Mouse (Mus musculus): Measurements from ENCODE around the gene Spo11. TPM values are rescaled to one million over a fixed set of nuclear protein-coding genes. Genes with fewer than 3 reads are reported as not detected.

Spo11 gene
- polyA plus RNA-seq (2012; rRNA removed; ENCODE audit: low replicate concordance): 0.14 and 0.49 TPM in 2 replicates

DNA sequence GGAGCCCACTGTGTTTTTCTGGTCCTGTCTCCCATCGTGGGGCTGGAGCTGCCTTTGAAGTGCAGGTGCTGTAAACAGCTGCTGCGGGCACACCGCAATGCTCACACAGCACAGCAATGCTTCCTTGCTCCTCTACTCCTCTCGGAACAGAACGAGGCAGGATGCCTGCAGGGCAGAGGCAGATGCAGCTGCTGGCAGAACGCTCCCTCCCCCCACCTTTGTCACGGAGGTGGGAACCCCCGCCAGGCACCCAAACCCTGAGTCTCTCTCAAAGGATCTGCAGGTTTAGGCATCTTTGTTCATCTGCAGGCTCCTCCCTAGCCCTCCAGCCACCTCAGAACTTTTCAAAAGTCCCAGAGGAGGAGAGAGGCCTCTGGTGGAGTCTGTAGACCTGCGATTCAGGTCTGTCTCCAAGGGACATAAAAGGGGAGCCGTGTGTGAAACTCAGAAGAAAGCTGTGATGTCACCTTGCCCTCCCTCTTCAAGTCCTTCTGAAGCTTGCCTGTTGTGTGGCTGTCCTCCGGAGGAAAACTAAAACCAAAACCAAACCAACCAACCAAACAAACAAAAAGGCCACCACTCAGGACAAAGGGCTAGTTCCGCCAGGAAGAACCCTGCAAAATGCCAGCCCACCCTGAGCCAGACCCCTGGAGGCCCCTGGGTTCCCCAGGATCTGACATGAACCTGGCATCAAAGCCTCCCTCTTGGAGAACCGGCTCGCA, at the start of gene Spo11:
Gene Spo11 (plus strand): TSS at position 292 of the 722 bp plus-strand sequence.

GRCm38 (mm10) chr2:172940003-172940798, 37.3 kb upstream of the Spo11 start, which contains the start of gene Bmp7:
Gene Bmp7, minus strand, starts transcription at chr2:172940321.

DNA sequence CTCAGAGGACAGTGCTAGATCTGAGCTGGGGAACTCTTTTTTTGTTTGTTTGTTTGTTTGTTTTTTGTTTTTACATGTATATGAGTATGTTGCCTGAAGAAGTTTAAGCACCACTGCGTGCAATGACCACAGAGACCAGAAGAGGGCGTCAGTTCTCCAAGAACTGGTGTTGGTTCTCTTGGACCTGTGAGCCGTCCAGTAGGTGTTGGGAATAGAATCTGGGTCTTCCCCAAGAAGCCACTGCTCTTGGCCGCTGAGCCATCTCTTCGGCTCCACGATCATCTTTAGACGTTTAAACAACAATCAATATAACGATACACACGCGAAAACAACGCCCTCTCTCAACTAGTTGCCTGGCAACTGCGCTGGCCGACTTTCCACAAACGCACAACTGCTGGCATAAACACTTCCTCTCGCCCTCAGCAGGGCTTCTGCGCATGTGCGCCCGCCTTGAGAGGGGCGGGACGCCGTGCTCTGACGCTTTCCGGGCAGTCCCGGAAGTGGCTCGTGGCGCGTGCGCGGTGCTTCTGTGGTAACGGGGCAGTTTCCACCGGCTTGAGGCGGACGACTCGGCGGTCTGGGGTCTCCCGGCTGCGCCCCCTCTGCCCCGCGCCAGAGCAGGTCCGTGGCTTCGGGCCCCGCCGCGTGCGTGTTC, 22.3 kb downstream of the Spo11 start, which contains the start of gene Rae1:
Gene Rae1 (plus strand): TSS at position 488 of the 655 bp plus-strand sequence.

GRCm38 (mm10) chr2:173020430-173020829, 42.9 kb downstream of the Spo11 start, which contains the start of gene Rbm38:
Gene Rbm38, plus strand, starts transcription at chr2:173020498.

Other genes with a start within 250 kb of the Spo11 start
- gene Bmp7, start 37.4 kb upstream of the Spo11 start, polyA plus RNA-seq (2012; rRNA removed; ENCODE audit: low replicate concordance): 0.62 and 51.7 TPM in 2 replicates
- gene Rae1, start 22.4 kb downstream of the Spo11 start, polyA plus RNA-seq (2012; rRNA removed; ENCODE audit: low replicate concordance): 57.3 and 88.3 TPM in 2 replicates
- gene Rbm38, start 42.8 kb downstream of the Spo11 start, polyA plus RNA-seq (2012; rRNA removed; ENCODE audit: low replicate concordance): 56.5 and 105 TPM in 2 replicates
- 0.21 and 0.34 TPM in 2 replicates for gene Ctcfl, start 141.8 kb downstream of the Spo11 start, polyA plus RNA-seq (2012; rRNA removed; ENCODE audit: low replicate concordance)
- 109 and 408 TPM in 2 replicates for gene Pck1, start 175.3 kb downstream of the Spo11 start, polyA plus RNA-seq (2012; rRNA removed; ENCODE audit: low replicate concordance)
- 10.3 and 16.1 TPM in 2 replicates for gene Zbp1, start 241.2 kb downstream of the Spo11 start, polyA plus RNA-seq (2012; rRNA removed; ENCODE audit: low replicate concordance)

Data from subcutaneous adipose tissue, adult 2 months (tissue).